Mouse (Mus musculus): ENCODE results near the gene Nkd1. TPM values are rescaled to one million over a fixed set of nuclear protein-coding genes. Genes with fewer than 3 reads are reported as not detected.

Nkd1 gene
- 1 to 10 TPM; 1.3 to 1.8 TPM for total RNA-seq (2021)
- long read RNA-seq, experiment 1, partial matches to known transcripts = 2 of 5 reads
- long read RNA-seq, experiment 1, other reads (novel, unspliced or antisense) = 0 of 5 reads
- long read RNA-seq, experiment 2, partial matches to known transcripts = 1 of 4 reads
- long read RNA-seq, experiment 2, other reads (novel, unspliced or antisense) = 0 of 4 reads

GRCm38 (mm10) chr8:88520985-88521527 lies at the start of gene Nkd1:
Gene Nkd1, plus strand, starts transcription at chr8:88521354.
- peak; percentile 68 for DNase-seq (ENCODE audit: low spot score)

- no peak for DNase-seq (ENCODE audit: low spot score)
These were observed 39.9 kb upstream of the Nkd1 start for GRCm38 (mm10) chr8:88481290-88481689.

GRCm38 (mm10) chr8:88488391-88488829 lies 32.7 kb upstream of the Nkd1 start:
- no peak for DNase-seq (ENCODE audit: low spot score)

- DNase-seq (ENCODE audit: low spot score) = no peak
These were observed 27.1 kb upstream of the Nkd1 start for GRCm38 (mm10) chr8:88494076-88494475.

- DNase-seq (ENCODE audit: low spot score) = no peak
These were observed 25.9 kb upstream of the Nkd1 start for GRCm38 (mm10) chr8:88495071-88495805.

GRCm38 (mm10) chr8:88502143-88502542 lies 19.0 kb upstream of the Nkd1 start:
- DNase-seq (ENCODE audit: low spot score) = no peak

GRCm38 (mm10) chr8:88506981-88507380 lies 14.2 kb upstream of the Nkd1 start:
- no peak for DNase-seq (ENCODE audit: low spot score)

- DNase-seq (ENCODE audit: low spot score) = no peak
These were observed 10.1 kb upstream of the Nkd1 start for GRCm38 (mm10) chr8:88511061-88511460.

- DNase-seq (ENCODE audit: low spot score) = no peak
These were observed 8.9 kb upstream of the Nkd1 start for GRCm38 (mm10) chr8:88512094-88512794.

GRCm38 (mm10) chr8:88518047-88518446 lies 3.1 kb upstream of the Nkd1 start:
- DNase-seq (ENCODE audit: low spot score) = no peak

GRCm38 (mm10) chr8:88520381-88520780 lies 773 bp upstream of the Nkd1 start:
- DNase-seq (ENCODE audit: low spot score) = no peak

GRCm38 (mm10) chr8:88521541-88522414 lies 624 bp downstream of the Nkd1 start:
- no peak for DNase-seq (ENCODE audit: low spot score)

- no peak for DNase-seq (ENCODE audit: low spot score)
These were observed 1.4 kb downstream of the Nkd1 start for GRCm38 (mm10) chr8:88522433-88523030.

GRCm38 (mm10) chr8:88523621-88524020 lies 2.5 kb downstream of the Nkd1 start:
- no peak for DNase-seq (ENCODE audit: low spot score)

GRCm38 (mm10) chr8:88524132-88524531 lies 3.0 kb downstream of the Nkd1 start:
- DNase-seq (ENCODE audit: low spot score) = no peak

GRCm38 (mm10) chr8:88524851-88525250 lies 3.7 kb downstream of the Nkd1 start:
- no peak for DNase-seq (ENCODE audit: low spot score)

- no peak for DNase-seq (ENCODE audit: low spot score)
These were observed 5.1 kb downstream of the Nkd1 start for GRCm38 (mm10) chr8:88526296-88526695.

- no peak for DNase-seq (ENCODE audit: low spot score)
These were observed 7.0 kb downstream of the Nkd1 start for GRCm38 (mm10) chr8:88528186-88528585.

GRCm38 (mm10) chr8:88529798-88530197 lies 8.6 kb downstream of the Nkd1 start:
- no peak for DNase-seq (ENCODE audit: low spot score)

GRCm38 (mm10) chr8:88537081-88537480 lies 15.9 kb downstream of the Nkd1 start:
- DNase-seq (ENCODE audit: low spot score) = no peak

Data from gastrocnemius, adult 18-20 months (tissue).